Mouse (Mus musculus) lung, postnatal 10 days (tissue): ENCODE results near the gene Chst11.

Experiments used
- DNase-seq: peaks from one replicate; pipeline ENCODE4 v3.0.0; 2021

Chst11 gene

DNA sequence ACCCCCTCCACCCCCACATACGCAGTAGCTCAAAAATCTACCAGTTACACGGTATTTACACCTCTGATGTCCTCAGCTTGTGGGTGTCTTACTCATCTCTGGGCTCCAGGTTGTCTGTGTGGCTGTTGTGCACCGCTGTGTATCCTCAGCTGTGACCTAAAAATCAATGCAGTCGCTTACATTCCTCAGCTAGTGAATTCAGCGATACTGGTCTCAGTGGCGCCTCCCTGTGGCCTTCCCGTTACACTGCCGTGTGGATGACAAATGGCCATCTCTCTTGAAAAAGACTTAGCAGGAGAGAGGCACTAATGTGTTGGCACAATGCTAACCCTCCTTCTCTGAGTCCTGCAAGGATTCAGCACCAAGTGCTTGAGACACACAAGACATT, 197.3 kb downstream of the Chst11 start:
- DNase-seq: peak; percentile 74

DNA sequence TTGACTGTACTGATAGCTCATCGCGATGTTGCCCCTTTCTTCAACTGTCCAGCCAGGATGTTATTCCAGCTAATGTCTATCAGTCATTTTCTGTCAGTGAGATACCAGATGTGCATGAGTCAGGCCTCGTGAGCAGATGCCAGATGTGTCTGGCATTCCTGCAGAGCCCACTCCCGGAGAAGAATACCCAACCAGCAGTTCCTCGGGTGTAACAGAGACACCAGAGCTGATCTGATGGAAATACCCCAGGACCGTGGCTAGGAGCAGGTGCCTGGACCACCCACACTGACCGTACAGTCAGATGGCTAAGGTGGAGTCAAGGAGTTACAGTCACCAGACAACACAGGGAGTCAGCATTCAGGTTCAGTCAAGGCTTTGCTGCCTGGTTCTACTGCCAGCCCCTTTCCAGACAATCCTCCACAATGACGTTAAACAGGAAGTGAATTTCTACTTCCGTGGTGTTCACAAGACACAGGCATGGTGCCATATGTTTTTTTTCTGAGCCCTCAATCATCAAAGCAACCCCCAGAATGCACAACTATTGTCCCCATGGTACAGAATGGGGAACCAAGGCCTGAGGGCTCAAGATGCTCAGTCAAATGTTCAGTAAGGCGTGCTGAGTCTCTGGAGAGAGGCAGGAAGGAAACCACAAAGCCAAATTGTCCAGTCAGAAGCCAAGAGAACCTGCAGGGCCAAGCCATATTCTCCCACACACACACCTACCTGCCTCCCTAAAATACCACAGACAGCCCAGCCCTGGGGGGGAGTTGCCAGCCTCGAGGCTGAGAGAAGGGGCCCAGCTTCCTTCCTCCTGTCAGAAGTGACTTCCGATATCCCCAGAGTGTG, 198.6 kb downstream of the Chst11 start:
- no peak for DNase-seq

DNA sequence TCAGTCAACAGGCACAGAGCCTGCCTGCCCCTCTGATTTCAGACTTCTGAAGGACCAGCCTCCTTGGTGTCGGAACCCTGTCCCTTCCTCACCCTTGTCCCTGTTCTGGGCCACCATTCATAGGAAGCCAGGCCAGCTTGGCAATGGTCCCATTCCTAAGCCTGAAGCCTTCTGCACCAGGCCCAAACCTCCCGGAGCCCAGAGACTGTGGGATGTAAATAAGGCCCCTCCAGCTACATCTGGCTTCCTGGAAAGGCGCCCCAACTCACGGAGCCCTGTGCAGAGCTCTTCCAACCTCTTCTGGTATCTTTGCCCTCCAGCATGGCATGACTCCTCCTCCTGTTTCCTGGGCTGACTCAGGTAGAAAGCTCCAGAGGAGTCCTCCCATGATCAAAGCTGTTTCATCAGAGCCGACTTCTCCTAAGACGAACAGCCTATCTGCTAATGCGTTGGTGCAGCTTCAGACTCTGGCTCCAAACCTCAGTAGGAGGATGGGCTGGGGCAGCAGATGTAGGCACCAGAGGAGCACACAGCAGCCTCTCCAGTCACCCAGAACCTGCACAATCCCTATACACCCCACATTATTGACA, 199.3 kb downstream of the Chst11 start:
- peak; percentile 42 for DNase-seq

DNA sequence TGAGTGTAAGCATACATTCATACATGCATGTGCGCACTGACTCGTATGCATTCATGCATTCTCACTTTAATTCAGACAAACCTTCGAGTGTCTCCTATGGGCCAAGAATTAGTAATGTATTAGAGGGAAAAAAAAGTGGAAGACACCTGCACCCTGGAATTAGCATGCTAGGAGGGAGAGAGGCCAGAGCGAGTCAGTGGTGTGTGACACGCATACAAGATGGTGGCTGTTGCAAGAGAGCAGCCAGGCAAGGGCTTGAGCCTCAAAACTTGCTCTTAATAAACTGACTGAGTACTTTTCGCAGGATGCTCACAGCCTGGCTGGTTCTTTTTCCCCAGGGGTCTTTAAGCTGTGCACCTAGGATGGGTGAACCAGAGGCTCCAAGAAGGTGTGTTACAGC, 199.8 kb downstream of the Chst11 start:
- no peak for DNase-seq

DNA sequence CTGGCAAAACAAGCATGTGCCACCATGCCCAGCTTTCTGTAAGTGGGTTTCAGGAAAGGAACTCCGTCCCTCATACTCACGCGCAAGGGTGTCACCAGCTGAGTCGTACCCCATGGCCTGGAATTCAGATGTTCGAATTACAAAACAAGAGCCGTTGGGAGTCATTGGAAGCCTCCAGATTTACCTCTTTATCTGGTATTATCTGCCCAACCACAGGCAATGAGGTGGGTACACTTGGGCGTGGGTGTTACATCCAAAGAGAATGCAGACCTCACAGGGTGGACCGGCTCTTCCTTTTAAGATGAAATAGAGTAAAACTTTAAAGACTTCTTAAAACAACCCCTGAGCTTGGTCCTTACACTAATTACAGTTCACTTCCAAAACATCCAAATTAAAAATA, 200.9 kb downstream of the Chst11 start:
- DNase-seq: no peak

DNA sequence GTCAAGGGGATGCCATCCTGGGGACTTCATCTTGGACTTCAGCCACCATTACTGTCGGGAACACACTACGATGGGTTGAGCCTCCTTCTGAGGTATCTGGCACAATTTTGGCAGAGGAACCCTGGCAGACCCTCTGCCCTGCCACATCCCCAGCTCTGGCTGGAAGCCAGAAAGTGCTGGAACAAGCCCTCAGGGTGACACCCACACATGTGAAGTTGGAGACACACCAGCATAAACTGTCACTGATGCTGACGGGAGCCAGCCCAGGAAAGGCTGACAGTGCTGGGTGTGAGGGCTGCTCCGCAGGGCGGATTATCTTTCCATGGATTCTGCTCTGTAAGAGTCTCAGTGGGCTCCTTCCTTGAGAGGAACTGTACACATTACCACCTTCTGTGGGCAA, 201.7 kb downstream of the Chst11 start:
- peak; percentile 61 for DNase-seq

DNA sequence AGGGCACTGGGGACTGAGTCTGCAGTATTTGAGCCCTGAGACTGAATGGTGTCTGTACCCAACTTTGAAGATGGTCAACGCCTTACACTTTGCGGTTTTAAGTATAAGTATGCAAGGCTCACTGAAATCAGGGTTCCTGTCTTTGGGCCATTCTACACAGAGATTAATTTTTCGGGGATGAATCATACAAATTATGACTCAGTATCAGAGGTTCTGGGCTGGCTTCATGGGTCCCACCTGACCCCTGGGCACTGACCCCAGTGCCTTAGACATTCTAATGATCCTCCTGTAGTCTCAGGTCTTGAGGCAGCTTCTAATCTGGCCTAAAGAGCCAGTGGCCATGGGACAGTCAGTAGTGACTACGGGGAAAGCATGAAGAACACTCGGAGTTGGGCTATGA, 203.8 kb downstream of the Chst11 start:
- no peak for DNase-seq

DNA sequence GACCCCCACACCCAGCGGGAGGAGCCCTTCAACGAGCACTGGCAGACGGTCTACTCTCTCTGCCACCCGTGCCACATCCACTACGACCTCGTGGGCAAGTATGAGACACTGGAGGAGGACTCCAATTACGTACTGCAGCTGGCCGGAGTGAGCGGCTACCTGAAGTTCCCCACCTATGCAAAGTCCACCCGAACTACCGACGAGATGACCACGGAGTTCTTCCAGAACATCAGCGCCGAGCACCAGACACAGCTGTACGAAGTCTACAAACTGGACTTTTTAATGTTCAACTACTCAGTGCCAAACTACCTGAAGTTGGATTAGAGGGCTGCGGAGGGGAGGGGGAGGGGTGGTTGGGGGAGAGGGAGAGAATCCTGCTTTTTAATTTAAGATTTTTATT, 206.2 kb downstream of the Chst11 start:
- no peak for DNase-seq

DNA sequence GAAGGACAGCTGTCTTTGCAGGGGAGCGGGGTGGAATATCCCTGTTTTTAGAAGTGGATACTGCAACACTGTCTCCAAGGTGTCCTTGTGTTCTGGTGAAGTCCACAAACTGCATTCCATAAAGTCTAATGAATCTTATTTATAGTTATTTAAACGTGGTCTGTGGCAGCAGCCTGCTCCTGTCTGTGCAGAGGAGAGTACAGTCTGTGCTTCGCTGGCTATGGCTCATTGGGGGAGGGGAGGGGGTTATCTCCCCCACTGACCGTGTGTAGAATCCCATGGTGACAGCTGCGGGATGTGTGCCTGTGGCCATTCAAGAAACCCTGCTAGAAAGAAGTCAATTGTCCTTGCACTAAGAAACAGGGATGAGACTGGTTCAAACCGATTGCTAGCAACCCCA, 206.7 kb downstream of the Chst11 start:
- no peak for DNase-seq

DNA sequence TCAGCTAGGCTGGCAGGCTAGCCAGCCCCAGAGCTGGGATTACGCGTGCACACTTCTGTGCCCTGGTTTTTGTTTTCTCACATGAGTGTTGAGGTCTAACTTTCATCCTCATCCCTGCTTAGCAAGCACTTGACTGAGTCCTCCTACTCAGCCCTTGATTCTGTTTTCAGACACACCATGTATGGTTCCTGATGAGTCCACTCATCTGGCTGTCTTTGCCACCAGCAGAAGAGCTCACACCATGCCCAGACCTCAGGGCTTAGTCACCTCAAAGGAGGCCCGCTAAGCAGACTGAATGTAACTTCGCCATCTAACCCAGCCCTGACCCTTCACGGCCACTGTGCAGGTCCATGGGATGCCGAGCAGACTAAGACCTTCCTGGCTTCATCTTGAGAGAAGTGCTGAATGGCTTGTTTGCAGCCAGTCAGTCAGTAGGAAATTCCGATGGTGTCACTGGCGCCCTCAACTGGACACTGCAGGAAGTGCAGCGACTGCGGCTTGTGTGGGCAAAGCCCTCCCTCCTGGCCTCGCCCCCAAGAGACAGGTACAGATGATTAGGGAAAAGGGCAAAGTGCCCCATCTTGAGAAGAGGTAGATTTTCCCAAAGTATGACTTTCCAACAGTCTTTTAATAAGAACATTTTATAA, 212.5 kb downstream of the Chst11 start:
- peak; percentile 80 for DNase-seq

DNA sequence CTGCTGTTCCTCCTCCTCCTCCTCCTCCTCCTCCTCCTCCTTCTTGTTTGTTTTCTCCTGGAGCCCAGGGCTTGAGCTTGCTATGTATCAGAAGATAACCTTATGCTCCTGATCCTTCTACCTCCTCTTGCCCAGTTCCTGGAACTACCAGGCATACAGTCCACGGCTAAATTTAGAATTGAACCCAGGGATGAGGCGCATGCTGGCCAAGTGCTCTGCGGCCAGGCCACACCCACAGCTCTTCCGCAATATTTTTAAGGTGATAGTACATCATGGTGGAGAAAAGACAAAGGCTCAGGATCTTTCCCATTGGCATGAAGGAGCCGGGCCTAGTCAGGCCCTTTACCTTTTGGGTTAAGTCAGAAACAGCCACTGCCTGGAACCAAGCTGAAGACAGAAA, 213.4 kb downstream of the Chst11 start:
- DNase-seq: no peak

DNA sequence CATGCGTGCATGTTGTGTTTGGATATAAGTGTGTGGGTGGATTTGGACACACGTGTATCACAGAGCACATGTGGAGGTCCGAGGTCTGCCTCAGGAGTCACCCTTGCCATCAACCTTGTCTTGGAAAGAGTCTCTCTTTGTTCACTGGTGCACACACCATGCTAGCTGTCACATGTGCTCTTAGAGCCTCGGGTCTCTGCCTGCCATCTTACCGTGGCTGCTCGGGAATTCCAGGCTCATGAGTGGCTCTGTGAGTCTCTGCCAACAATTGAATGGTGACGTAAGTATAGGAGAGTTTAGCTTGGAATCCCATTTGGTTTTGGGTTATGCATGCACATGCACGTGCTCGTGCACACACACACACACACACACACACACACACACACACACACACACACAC, 214.0 kb downstream of the Chst11 start:
- DNase-seq: no peak

DNA sequence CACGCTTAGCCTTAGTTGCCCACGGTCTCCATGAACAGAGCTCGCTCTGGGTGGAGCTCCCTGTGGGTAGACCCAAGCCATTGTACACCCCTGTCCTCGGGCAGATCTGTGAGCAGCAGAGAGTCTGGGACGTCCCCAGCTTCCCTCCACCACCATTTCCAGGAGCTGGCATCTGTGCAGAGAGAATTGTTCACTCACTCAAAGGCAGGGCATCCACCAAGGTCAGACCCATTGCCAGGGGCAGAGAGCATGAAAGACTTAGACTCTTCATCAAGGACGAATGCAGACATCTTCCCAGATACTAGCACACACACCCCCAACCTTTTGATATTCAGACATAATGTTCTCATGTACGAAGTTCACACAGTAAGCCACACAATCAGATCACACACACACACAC, 216.2 kb downstream of the Chst11 start:
- no peak for DNase-seq

DNA sequence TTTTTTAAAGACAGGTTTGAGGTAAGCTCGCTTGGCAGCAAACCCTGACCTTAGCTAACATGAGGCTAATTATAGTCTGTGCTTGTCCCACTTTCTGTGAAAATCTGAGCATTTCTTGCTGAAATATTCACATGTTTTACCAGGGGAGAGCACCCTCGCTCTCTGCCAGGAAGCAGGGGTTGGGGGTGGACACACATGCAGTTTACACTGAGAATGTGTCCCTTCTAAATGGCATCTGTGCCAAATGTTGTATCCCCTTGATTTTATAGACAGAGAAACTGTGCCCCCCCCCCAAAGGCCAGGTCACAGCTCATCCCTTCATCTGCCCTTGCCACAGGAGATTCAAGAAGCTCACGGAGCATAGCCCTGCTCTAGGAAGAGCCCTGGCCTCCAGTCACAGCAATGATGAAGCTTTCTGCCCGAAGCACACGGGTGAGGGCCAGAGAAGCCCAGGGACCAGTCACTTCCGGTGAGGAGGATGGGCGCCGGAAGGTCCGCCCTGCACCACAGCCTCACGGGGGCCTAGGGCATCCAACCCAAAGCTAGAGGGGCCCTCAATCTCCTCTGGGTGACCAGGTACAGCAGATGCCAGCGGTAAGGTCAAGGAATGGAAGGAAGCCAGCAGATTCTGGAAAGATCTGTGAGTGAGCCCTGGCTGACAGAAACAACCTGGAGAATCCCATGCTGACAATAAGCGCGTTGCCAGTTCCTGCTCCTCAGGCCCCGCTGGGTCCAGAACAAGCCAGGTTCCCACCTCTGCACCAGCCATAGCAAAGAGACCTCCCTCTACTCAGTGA, 217.8 kb downstream of the Chst11 start:
- DNase-seq: no peak

DNA sequence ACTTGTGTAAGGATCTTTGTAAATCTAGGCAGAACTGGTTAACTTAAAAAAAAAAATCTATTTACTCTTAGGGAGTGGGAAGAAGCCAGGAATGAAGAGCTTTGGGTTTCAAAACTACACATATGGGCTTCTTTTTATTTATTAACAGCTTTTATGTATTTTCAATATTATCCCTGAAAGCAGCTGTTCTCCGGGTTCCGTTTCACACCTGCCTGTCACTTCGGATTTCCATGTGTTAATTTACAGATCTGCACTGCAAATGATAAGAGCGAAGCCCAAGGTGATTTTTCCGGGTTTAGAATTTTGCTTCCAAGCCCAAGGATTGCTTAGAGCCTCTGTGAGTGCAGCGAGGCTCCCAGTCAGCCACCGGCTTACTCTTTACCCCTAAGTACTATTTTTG, 223.1 kb downstream of the Chst11 start:
- no peak for DNase-seq

DNA sequence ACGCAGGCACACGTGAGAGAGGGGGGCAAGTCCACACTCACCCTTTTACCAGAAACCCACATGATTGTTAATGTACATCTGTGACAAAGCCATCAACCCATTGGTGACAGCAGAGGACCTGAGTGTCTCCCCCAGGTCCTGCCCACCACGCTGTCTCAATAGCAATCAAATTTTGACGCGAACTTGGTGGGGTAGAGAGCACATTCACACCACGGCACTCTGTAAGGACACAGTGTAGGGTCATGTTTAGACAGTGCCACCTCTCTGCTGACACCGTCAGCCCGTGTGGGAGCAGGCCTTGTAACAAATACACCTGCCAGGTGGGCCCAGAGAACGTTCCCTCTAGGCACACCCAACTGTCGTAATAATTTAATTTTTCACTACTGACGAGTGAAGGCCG, 224.1 kb downstream of the Chst11 start:
- DNase-seq: no peak

DNA sequence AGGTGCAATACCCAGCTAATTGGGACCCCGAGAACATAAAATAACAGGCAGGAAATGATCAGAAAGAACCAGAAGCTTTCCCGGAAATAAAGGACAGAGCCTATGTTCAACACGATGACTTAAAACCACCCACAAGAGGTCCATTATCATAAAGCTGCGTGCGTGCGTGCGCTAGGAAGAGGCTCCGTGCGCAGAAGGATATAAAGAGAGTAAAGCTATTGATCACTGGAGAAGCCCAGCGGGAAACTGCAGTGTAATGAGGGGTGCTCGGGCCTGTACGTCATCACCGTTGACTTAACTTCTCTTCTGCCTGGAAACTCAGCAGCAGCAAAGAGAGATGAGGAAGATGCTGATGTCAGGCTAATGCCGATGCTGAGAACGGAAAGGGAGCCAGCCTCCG, 224.8 kb downstream of the Chst11 start:
- no peak for DNase-seq

DNA sequence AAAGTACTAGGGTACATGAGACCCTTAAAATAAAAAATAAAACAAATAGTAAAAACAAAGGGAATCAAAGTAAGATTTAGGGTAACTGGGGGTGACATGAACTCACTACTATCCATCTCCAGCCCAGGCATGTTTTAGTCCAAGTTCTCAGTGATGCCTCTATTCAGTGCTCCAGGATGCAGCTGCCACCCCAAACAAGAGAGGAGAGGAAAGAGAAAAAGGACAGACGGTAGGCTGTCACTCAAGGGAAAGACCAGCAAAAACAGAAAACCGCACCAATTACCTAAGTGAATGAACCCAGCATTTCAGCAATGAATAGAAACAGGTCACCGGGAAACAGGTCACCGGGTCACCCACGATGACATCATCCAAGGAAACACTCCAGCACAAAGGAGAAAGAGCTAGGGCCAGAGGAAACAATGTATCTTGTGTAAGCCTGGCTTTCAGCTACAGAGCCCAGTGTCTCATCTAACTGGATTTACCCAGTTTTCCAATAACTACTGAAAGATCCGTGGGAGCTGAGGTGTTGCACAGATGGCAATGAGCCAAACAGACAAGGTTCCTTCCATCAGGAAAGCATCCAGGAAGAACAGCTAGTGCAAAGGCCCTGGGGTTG, 225.8 kb downstream of the Chst11 start:
- DNase-seq: no peak

DNA sequence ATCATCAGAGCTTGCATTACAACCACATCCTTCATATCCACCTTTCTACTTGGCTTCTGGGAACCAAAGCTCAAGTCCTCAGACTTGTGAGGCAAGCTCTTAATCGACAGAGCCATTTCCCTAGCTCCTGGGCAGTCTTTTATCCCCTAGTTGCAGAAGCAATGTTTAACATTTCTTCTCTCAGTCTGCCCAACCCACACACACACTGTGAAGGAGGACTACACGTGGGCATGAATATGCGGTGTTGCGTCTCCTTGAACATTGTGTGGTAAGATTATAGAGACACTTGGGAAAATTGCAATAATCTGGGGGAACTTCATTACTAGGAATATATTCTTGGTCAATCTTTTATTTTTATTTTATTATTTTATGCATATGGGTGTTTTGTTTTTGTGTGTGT, 227.3 kb downstream of the Chst11 start:
- DNase-seq: no peak

DNA sequence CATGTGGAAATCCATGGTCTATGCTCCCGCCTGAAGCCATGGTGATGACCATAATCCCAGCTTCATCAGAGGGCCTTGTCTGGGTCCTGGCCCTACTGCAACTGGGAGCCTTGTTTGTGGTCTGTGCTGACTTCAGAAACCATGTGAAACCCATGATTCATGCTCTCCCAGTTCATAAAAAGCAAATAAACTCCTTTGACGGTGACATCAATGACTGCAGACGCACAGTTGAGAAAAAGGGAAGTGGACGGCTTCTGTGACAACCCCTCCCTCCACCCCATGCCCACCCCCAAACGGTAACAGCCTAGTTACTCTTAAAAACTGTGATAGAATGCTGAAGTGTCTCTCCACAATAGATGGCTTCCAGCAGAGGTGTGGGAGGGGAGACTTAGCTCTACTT, 230.3 kb downstream of the Chst11 start:
- DNase-seq: no peak

DNA sequence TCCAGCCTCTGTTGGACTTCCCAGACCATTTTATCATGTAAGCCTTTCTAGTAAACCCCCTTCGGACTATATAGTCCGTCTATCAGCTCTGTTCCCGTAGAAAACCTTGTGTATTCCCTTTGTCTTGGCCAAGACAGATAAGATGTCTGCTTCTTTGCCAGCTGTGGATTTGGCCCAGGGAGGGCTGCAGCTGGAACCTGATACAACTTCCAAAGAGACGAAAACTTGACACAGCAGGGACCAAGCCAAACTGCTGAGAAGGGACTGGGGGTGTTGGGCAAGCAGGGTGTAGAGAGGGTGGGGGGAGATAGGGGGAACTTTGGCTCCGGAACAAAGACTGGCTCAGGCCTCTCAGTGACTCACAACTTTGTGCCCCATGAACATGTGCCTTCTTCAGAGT, 232.0 kb downstream of the Chst11 start:
- peak; percentile 63 for DNase-seq

DNA sequence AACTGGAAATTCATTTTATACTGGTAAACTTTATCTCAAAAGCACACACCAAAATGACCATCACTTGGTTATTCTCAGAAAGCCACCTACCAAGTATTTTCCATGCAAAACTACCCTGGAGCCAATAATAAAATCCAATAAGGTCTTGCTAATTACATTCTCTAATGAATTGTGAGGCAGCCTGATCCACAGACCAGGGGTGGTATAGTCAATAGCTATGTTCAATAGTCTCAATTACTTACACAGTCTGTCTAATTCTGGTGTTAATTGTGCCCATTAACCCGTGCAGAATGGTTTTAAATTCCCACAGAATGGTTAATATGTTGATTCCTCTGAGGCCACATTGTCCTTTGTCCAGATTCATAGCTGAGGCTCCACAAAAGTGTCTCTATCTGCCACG, 233.5 kb downstream of the Chst11 start:
- no peak for DNase-seq

DNA sequence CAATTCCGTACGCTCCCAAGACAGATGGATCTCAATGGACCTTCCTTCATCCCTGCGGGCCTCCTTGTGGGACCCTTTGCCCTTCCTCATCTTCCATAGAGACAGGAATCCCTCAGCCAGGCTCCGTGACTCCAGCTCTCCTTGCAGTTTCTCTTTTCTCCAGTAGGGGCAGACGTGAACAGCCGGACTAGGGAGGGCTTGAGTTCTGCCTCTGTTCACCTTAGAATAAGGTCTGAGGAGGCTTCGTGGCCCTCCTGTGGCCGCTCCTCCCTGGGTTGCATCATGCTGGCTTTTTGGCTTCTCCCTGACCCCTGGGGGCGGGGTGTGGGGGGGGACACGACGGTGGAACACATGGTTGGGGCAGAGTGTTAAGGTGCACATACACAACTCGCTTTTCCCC, 234.4 kb downstream of the Chst11 start:
- peak; percentile 77 for DNase-seq
